Mouse (Mus musculus) gonadal fat pad, adult 2 months (tissue): Measurements from ENCODE around the gene Rnf17. TPM values are rescaled to one million over a fixed set of nuclear protein-coding genes. Genes with fewer than 3 reads are reported as not detected.

Experiments
- DNase-seq: peaks from one replicate; pipeline ENCODE4 v3.0.0-alpha.2; 2012; ENCODE audit warnings: low read depth
- polyA plus RNA-seq: library from polyadenylated mRNA; depleted of rRNA; stranded (reverse); fragments of >200 nt; gene quantifications from 2 replicates; pipeline ENCODE4 v1.2.3, GENCODE M21; 2012; rRNA removed

Rnf17 gene
- polyA plus RNA-seq = 0.36 and 0.43 TPM in 2 replicates

DNA sequence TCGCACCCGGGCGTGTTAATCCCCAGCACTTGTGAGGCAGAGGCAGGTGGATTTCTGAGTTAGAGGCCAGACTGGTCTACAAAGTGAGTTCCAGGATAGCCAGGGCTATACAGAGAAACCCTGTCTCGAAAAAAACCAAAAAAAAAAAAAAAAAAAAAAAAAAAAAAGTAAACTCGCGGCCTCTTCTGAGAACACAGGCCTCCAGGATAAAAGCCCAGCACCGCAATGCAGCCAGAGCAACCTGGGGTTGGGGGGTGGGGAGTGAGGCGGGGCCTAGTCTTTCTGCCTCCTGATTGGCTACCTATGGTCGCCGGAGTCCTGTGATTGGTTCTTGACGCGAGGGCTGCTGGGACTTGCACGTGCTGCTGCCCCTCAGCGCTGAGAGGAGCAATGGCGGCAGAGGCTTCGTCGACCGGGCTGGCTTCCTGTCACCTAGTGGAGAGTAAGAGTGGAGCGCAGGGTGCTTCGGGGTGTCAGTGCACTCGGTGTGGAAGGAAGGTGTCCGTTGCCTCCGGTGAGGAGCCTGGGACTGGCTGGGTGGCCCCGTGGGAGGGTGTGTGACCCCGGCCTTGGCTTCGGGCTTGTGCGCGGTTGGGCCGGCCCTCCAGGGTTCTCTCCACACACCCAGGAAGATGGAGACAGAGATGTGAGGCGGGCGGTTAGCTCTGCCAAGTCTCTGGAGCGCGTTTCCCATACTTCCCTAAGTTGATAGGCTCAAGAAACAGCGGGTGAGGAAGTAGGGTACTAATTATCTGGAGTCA, at the start of gene Rnf17:
Gene Rnf17, plus strand, starts transcription at position 271 of the 761 bp plus-strand sequence.
- DNase-seq = no peak

DNA sequence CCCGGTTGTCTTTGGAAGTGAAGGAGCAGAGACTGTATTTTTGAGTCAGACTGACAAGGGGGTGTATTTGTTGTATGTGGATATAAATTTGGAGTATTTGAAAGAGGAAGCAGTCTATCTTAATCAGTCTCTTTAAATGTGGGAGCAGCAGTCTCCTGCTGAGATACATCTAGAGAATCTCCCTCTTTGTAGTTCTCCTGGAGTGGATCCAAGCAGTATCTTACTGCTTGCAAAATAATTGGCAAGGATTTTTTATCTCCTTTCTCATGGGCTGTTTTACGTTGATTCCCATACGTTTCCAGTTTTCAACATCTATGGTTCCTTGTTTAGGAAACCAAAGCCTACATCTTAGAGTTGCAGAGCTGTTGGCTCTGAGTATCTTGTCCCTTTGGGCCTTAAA, 47.6 kb upstream of the Rnf17 start:
- no peak for DNase-seq

DNA sequence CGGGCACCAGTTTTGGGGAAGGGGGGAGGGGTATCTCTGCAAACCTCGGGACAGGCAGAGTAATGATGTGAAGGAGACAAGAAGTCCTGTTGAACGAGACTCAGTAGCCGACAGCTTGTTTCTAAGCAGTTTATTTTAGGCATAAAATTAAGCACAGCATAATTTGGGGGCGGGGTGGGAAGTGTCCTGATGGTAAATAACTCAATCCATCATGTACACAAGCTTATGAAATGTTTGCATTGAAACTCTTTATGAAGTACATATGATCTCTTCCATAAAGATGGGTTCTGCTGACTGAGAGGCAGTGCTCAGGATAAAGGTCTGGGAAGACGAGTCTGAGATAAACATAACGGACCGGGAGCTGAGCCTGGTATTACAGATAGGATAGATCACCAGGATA, 47.0 kb upstream of the Rnf17 start:
- DNase-seq = no peak

DNA sequence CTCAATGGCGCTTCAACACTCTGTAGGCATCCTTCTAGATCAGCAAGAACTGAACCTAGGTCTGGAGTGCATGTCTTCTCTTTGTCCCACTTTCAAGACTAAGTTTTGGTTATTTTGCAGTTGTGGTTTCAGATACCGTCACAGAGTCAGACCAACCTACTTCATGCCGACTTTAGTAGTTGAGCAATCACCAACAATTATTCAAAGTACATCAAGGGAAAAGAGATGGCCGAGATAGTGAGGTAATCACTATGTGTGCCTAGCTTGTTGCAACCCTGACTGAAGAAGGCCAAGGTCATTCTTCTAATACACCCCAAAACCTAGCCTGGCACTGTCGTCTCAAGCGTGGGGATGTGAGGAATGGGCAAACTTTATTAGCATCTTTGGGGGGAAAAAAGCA, 46.2 kb upstream of the Rnf17 start:
- DNase-seq = no peak

DNA sequence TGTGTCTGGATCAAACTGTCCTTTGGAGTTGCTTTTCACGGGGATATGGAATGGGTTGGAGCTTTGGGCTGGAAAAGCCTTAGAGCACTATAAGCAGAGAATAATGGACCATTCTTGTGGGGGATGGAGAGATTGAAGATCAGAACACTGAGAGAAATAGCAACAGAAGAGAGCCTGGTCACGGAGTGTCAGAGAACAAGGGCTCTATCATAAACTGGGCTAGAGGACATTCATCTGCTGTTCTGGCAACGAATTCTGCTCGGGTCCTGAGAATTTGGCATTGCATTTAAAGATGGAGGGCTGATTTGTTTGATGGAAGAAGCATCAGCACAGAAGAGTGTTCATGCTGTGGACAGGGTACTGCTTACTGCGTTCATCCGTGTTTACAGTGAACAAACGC, 44.0 kb upstream of the Rnf17 start:
- no peak for DNase-seq

DNA sequence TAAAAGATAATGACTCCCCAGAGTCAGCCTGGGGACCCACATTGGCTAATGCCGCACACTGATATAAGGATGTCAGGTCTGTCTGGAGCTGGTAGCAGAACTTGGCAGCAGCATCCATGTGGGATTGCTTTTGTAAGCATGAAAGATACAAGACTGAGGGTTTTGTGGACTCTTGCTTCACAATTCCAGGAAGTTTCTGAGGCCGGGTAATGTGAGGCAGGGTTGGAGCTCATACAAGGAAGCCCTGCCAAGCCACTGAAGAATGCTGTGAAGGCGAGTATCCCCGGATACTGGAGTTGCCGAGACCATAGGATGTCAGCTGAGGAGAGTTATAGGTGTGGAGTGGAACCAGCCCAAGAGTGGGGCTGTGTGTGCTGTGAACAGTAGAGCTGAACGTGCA, 43.2 kb upstream of the Rnf17 start:
- DNase-seq = no peak

DNA sequence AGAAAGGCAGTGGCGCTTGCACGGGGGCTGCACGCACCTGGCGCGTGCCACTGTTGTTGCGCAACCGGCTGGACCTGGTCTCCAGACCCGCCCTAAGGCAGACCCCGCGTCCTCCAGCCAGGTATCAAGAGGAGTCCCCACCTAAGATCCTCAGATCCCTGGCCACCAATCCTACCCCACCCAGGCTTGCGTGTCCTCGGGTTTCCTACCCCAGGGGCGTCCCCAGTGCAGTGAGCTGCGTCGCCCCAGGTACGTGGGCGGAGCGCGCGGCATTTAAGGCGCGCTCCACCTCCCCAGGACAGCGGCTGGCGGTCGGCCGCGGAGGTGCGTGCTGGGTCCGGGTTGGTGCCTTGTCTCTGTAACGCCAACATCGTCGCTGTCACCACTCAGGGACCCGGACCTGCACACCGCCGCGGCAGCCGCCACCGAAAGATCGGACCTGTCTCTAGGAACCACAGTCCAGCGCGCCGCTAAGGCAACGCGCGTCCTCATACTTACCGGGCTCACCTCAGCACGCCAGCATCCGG, 37.6 kb upstream of the Rnf17 start, which contains the start of gene Atp12a:
Gene Atp12a, plus strand, starts transcription at position 358 of the 527 bp plus-strand sequence.
- no peak for DNase-seq

DNA sequence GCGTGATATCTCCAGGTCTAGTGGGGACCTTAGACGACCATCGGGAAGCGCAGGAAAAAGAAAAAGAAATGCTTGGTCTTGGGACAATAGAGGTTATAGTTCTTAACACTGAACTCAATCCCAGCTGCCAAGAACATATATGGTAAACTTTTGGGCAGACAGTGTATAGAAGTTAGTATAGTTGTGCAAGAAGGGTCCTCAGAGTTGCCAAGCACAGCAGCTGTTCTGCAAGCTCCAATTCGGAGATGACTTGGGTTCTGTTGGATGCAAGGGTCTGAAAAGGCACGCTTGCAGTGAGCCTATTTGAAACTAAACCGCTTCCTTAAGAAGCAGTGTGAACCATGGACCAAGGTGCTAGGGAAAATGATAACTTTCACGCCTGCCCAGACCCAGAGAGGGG, 37.1 kb upstream of the Rnf17 start:
- DNase-seq = no peak

DNA sequence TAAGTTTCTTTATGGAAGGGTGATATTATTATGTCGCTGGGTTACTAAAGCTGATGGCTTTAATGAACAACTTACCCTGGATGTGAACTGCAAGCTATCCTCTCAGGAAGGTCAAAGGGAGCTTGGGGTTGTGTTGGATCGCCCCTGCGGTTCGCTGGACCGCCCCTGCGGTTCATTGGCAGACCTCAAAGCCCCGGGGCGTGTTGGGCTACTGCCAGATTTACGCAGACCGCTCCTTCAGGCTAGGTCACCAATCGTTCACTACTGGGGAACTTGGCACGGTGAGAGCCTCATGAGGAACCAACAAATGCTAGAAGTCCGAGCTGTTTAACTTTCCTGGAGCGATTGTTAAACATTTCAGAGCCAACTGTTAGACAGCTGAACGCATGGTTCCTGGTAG, 35.7 kb upstream of the Rnf17 start:
- DNase-seq = no peak

DNA sequence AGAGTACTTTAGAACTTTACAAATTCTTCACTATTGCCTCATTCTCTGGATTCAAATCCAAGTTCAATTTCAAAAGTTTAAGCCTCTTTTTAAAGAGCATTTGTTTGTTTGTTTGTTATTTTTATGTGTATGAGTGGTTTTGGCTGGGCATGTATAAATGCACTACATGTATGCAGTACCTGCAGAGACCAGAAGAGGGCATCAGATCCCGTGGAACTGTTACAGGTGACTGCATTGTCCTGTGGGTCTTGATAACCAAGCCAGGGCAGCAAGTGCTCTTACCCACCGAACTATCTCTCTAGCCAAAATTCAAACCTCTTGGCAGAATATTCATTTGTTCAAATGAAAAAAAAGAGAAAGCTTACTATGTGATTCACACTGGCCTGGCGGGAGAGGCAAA, 33.5 kb upstream of the Rnf17 start:
- DNase-seq = no peak

DNA sequence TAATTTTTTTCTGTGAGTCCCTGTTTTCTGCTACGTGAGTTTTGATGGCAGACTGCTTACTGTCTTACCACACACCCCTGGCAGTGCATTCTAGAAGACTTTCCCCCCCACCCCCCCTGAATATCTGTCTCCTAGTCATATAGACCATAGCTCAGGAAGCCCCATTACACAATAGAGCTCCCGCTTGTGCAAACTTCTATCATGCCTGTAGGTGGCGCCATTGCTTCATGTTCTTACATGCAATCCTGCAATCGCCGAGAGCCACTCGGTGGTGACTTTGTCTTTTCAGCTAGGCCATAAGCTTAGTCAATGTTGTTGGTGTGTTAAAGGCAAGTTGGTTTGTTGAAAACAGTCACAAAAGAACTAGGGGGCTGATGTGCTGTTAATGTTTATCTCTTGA, 26.6 kb upstream of the Rnf17 start:
- no peak for DNase-seq

DNA sequence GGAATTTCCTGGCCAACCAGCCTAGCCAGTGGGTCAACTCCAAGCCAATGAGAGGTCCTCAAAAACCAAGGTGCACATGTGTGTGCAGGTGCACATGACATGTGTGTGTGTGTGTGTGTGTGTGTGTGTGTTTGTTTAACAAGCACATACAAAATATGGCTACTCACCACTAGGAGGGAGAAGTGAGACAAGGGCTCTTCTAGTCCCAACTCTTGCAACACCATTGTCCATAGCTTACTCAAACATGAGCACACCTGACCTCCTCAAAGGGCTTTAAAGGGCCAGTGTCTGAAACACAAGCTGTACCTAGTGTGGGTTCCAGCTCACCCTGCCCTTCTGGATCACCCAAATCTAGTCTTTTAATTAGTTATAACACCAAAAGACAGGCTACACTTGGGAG, 24.6 kb upstream of the Rnf17 start:
- DNase-seq = no peak

DNA sequence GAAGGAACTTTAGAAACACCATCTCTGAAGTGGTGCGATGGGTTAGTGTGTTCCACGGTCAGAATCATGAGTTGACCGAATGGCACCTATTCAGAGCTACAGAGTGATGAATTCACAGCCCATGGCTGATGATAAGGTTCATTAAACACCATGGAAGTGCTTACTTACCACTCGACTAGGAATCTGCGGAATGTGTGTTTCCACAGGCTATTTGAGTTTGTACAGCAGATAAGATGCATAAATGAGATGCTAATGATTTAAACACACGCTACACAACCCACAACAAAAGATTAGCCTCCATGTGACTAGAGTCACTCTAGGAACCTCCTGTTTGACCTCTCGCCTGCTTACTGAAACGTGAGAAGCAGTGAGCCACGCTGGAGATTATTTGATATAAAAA, 23.0 kb upstream of the Rnf17 start:
- no peak for DNase-seq

DNA sequence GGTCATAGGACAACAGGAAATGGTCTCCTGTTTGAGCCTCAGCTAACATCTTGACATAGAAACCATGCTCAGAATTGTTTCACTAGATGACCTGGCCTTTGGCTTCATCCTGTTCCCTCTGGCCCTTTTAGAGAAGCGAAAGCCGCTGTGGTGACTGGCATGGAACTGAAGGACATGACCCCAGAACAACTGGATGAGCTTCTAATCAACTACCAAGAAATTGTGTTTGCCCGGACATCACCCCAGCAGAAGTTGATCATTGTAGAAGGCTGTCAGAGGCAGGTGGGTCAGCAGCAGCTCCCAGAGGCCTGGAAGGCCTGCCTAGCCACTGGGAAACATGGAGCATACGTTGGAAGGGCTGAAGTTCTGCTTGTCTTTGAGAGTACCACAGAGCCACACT, 20.0 kb upstream of the Rnf17 start:
- DNase-seq = no peak

DNA sequence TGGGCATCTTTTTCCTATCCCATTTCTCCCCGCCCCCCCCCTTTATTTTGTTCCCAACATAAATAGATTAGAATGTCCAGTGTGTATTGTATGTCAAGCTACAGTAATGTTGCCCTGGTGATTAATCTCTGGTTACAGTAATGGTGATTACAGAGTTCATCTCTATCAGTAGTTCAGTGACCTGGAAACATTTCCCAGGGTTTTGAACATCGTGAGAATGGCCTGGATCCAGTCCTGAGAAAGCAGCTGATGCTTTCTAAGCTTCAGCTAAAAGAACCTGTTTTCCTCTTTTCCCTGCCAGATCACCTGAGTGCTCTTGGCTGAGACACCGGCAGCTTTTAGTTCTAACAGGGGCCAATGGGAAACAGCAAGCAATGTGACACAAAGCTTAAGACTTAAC, 12.1 kb upstream of the Rnf17 start:
- peak; percentile 47 for DNase-seq

DNA sequence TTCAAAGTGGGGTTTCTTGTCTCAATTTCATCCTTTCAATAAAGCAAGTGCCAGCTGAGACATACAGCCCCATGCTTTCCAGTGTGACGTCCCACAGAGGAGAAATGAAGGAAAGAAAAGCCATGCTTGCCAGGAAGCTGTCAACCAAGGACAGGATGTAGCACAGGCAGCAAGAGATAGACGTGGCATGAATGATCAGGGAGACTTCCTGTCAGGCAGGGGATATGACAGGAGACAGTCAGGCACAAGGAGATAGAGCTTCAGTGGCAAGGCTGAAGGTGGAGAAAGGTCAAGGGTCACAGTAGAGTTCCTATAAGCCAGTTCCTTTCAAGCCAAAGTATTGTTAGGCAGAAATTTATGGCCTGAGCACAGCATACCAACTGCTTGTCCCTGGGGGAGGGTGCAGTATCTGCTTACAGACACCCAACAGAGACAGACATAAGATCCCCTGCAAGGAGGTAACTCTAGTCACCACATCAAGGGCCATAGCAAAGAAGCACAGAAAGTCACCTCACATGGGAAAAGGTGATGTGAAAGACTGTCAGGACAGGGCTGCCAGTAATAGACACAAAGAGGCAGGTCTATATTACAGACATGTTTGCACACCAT, 8.6 kb upstream of the Rnf17 start:
- DNase-seq = no peak

DNA sequence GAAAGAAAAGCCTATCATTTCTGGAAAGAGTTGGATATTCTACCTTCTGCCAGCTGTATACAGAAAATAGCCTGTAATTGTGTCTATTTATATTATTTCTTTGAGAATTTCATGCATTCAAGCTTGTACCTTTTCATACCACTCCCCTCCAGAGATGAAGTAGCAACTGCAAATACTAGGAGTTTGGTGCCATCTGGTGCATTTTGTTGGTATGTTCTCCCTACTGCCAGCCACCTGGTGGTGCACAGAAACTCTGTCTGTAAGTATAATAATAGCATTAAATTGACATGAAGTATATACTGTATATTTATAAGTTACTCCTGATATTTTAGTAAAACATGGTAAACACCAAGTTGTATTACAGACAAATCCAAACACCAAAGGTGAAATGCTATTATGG, 4.4 kb upstream of the Rnf17 start:
- no peak for DNase-seq

DNA sequence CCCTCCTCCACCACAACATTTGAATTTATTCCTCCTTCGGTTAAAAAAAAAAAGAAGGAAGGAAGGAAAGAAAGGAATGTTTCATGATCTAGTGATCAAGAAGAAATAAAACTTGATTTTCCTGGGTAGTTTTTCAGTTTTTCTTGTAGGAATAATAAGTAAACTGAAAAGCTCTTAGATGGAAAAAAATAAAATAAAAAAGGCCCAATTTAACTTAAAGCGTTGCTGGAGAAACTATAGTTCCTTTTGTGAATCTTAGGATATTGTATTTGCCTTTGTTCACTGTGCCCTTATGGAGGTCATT, 643 bp downstream of the Rnf17 start:
- no peak for DNase-seq

DNA sequence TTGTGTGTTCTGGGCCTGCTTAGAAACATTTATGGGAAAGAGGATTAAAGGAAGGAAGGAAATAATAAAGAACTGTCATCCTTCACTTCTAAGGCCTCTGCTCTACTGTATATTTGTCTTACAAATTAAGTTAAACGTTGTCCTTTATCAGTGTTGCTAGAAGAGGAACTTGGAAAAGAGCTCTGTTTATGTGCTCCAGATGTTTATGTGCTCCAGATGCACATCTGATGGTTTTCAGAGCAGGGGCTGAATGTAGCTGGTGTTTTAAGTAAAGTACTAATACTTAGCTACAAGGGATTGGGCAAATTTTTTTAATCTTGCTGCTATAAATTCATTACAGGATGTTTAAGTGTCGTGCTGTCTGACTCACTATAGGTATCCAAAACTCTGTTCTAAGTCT, 59.7 kb downstream of the Rnf17 start:
- DNase-seq = no peak

DNA sequence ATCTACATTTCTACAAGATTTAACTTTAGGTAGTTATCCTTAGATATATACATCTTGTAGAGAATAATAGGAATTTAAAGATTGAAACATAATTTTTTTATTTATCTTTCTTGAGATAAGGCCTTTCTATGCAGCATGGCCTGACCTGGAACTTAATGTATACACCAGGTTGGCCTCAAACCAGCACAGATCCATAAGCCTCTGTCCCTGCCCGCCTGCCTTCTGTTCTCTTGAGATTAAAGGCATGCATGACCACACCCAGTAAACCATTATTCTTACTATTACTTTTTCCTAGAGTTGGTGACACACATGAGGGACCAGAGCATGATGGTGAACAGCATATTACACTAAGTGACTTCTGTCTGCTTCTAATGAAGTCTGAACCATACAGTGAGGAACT, 60.3 kb downstream of the Rnf17 start:
- DNase-seq = no peak

DNA sequence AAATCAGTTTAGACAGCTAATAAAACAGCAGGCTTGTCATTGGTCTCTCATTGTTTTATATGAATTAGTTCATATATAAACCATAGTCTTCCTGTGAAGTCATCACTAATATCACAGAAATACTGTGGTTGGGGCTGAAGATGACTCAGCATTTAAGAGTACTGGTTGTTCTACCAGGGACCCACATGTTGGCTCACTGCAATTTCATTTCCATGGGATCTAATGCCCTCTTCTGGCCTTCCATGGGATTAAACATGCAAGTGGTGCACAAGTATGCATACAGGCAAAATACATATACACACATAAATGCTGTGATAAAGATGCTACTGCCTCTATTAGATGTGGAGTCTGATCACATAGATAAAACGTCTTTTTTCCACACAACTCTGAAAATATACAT, 65.8 kb downstream of the Rnf17 start:
- no peak for DNase-seq

DNA sequence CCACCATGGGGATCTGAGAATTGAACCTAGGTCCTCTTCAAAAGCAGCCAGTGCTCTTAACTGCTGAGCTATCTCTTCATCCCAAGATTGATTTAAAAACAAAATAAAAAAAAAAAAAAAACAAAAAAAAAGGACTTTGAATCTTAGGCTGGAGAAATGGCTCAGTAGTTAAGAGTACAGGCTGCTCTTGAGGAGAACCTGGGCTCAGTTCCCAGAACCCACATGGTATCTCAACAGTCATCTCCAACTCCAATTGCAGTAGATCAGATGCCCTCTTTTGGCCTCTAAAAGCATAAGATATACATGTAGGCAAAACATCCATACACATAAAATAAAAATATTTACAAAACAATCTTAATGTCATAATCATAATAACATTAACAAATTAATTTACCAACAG, 87.4 kb downstream of the Rnf17 start:
- no peak for DNase-seq

DNA sequence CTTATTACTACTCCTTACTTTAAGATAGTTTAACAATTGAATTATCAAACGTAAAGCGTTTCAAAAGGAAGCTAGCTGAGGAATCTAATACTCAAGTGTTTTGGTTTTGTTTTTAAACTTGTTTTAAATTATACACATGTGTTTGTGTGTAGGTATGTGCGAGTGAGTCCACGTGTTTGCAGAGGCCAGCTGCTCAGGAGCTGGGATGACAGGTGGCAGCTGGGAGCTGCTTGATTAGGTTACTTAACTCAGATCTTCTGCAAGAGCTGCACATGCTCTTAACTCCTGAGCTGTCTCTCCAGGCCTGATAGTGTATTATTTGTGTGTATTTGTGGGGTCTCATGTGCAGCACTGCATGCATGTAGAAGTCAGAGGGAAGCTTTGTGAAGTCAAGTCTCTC, 100.0 kb downstream of the Rnf17 start:
- DNase-seq = no peak

DNA sequence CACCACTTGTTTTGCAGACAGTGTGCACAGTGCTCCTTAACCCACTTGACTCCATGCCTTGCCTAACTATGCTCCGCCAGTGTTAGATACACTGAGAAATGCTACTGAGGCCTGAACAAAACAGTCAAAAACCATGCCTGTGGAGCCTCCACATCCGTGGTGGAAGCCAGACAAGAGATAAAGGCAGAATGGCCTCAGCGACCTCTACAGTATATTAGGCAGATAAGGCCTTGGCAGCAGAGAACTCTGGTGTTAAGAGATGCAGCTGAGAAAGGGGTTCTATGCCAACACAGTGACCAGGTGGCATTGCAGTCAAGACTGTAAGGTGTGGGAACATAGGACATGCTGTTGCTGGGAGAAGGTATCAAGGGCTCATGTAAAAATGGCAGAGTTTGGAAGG, 104.4 kb downstream of the Rnf17 start:
- DNase-seq = no peak
